Mouse (Mus musculus) thymus, postnatal 10 days (tissue): ENCODE results near the gene Lrrc7.

Experiments
- DNase-seq, 2 experiments: peaks; one replicate each; pipeline ENCODE4 v3.0.0; 2021; ENCODE audit warnings: low spot score in 2 of 2

The Lrrc7 gene

DNA sequence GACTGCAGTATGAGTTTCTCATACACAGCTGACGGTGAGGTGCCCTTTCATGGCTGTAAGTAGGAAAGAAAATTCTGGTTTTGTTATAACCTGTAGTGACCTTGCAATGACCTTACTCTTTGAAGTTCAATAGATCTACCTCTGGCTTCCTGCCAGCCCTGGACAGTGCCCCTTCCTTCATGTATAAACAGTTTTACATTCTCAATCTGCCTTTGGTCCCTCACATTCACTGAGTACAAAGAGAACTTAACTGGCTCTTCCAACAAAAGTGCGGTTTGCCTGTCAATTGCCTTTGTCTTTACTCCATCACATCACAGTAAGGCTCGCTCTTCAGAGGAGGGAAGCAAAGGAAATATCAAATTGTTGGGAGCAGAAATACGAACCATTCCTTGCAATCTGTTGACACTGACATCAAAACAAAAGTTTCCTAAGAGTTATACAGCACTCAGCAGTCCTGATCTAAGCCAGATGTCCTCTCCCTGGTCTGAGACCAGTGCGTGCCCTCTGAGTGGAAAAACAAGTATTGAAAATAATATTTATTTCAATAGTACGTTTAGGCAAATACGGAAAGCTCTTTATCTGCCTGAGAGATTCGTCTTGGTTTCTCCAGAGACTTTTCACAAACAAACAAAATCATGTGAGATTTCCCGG, 493.3 kb downstream of the Lrrc7 start:
- no peak for DNase-seq

DNA sequence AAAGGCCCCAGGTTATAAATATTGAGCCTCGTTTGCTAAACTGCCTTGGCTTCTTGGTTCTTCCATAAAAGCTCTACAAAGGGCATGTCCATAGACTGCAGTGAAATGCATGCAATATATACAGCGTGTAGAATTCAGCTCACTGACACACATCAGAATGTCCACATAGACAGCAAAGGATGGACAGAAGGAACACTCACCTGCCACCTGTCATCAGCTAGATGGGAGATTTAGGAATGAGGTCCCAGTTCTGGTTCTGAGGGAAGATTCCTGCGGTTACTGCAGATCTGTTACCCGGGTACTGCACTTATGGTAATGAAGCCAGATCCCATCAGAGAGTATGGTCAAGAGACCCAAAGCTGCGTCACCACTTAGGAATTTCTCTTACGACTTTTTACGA, 494.1 kb downstream of the Lrrc7 start:
- DNase-seq: no peak

GRCm38 (mm10) chr3:158065256-158065655, 496.8 kb downstream of the Lrrc7 start:
- no peak for DNase-seq

DNA sequence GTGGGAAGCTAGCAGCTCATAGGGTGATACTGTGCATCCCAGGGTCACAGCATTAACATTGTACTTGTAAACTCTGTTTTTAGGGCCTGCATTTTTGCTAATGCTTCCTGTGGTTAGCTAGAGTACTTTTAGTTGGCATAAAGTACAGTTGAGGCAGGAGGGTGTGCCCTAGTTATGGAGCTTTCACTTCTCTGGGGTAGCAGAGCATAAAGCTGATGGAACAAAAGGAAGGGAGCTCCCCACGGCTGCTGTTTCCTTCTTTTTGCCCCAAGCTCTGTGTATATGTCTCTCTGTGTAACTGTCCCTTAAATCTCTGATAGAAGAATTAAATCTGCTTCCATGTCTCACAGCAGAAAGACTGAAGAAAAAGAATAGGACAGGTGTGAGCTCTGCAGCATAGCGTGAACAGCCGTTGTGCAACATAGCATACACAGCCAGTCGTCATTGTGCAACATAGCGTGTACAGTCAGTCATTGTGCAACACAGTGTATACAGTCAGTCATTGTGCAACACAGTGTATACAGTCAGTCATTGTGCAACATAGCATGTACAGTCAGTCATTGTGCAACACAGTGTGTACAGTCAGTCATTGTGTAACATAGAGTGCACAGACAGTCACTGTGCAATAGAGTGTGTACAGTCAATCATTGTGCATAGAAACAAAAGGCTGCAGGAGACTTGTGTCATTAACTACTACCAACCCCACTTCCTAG, 500.1 kb downstream of the Lrrc7 start:
- DNase-seq: no peak

GRCm38 (mm10) chr3:158060621-158061291, 501.3 kb downstream of the Lrrc7 start:
- no peak for DNase-seq

DNA sequence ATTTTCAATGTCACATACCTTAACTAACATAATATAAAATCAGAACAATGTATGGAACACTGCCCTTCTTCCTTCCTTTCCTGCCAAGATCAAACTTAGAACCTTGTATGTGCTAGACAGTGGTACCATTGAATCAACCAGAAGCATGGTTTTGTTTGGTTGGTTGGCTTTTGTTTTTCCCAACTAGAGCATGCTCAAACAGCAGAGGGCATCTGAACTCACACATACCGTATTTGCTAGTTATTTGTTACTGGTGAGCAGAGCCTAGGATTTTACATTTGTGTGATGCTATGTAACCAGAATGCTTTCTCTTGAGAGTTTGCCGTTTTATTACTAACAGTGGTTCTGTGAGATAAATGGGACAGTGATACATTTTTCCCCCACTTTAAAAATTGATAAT, 512.5 kb downstream of the Lrrc7 start:
- DNase-seq: no peak

- DNase-seq: no peak
These were observed 521.3 kb downstream of the Lrrc7 start for GRCm38 (mm10) chr3:158040755-158041154.

GRCm38 (mm10) chr3:158038106-158038505, 523.9 kb downstream of the Lrrc7 start:
- DNase-seq: no peak

GRCm38 (mm10) chr3:158036329-158036988, 525.6 kb downstream of the Lrrc7 start, which contains the start of the genes Srsf11 and Lrrc40:
Srsf11 (minus strand) TSS chr3:158036639.
Lrrc40 (plus strand) TSS chr3:158036662.
- peak; percentile 90 to 93 for DNase-seq

- DNase-seq: no peak
These were observed 526.2 kb downstream of the Lrrc7 start for GRCm38 (mm10) chr3:158035866-158036265.
